Mouse (Mus musculus) lung, adult 2 months (tissue): ENCODE measurements at regions not wholly inside any gene's neighbourhood (a gene's known extent, or its start where the extent isn't known, plus 50 kb on each side); places are given as distances from the start of the nearest gene placed in this dataset.

Source experiments
- CTCF ChIP-seq: fragments of 200-500 bp; IDR thresholded peaks from 2 replicates; pipeline ENCODE4 v1.5.1; 2011; ENCODE audit warnings: mild to moderate bottlenecking, low read length, control low read depth; ENCODE audit not compliant: insufficient read depth
- POLR2A ChIP-seq: fragments of 200-500 bp; IDR thresholded peaks from 2 replicates; pipeline ENCODE4 v1.6.1; 2011; ENCODE audit warnings: low read depth, mild to moderate bottlenecking, control low read depth, low read length, borderline replicate concordance; ENCODE audit errors: extremely low read depth

DNA sequence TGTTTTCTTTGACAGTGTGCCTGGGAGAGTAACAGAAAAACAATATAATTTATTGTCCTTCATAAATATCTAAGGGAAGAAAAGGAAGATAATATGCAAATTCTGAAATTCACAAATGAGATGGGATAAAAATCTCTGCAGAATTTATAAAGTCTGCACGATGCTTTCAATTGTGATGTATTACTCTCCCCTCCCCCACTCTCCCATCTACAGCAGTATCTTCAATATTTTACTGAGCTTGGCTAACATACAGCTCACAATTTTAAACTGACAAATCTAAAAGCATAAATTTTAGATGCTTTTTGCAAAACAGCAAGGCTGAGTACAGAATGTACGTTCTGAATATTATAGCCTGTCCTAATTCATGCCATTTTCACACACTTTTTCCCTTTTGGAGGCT, 243.6 kb upstream of the Sptlc3 start:
- TF ChIP-seq CTCF (no peak), POLR2A (no peak)
